Mouse (Mus musculus) layer of hippocampus, postnatal 25 days (tissue): ENCODE data around the gene Asxl2. TPM values are rescaled to one million over a fixed set of nuclear protein-coding genes. Genes with fewer than 3 reads are reported as not detected.
A peak's percentile ranks its signal among the peaks of the same experiment; 100 is the strongest.
"Not testable (repeated sequence)": the region's sequence is repeated elsewhere in the genome, so short reads cannot be mapped to it uniquely, and the experiment has no call there.

Source experiments
- DNase-seq, 2 experiments: peaks; one replicate each; pipeline ENCODE4 v3.0.0; 2022; ENCODE audit warnings: mixed read lengths in 2 of 2, low spot score in 1 of 2; ENCODE audit errors: extremely low spot score in 1 of 2
- total RNA-seq, 2 experiments: library from RNA; stranded (reverse); gene quantifications; 2 replicates each; pipeline ENCODE4 v1.2.3; 2021

The Asxl2 gene
- total RNA-seq, 2 experiments from 2014 or later: 26.2 to 27.9 TPM

- DNase-seq: peak; percentile 61 to 75
These were observed 621 bp downstream of the Asxl2 start for GRCm38 (mm10) chr12:3427067-3427889.

DNA sequence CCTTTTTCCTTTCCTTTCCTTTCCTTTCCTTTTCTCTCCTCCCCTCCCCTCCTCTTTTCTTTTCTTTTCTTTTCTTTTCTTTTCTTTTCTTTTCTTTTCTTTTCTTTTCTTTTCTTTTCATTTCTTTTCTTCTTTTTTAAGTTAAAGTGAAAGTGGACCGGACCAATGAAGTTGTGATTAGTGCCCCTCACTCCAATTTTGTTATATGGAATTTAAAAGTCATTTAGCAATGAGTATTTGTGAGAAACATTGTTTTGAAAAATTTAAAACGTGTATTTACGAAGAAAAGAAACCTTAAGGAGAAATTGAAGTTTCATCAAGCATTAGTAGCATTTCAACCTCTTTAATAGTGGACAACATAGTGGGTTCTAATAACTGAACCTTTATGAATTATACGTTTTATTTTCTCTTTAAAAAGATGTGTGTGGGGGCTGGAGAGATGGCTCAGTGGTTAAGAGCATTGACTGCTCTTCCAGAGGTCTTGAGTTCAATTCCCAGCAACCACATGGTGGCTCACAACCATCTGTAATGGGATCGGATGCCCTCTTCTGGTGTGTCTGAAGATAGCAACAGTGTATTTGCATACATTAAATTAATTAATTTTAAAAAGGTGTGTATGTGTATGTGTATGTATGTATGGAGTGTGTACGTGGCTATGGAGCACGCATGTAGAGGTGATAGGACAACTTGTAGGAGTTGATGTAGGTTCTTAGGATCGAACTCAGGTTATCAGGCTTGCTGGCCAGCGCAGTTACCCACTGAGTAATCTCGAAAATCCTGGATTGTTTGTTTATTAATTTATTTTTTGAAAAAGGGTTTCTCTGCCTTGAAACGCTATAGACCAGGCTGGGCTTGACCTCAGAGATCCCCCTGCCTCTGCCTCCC lies 1.5 kb downstream of the Asxl2 start:
- no peak for DNase-seq

GRCm38 (mm10) chr12:3429681-3430442 lies 3.2 kb downstream of the Asxl2 start:
- DNase-seq: no peak

DNA sequence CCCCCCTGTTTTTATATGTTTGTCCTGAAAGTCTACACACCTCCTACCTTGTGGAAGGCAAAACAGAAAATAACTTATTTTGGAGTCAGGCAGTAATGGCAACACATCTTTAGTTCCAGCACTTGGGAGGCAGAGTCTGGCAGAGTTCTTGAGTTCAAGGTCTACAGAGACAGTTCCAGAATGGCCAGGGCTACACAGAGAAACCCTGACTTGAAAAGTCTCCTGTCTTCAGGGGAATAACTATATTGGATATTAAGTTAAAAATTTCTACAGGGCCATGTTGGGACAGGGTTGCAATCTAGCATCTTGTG lies 3.7 kb downstream of the Asxl2 start:
- no peak for DNase-seq

- DNase-seq: no peak
These were observed 4.3 kb downstream of the Asxl2 start for GRCm38 (mm10) chr12:3430985-3431384.

- no peak for DNase-seq
These were observed 7.1 kb downstream of the Asxl2 start for GRCm38 (mm10) chr12:3433736-3434135.

- DNase-seq: no peak
These were observed 9.8 kb downstream of the Asxl2 start for GRCm38 (mm10) chr12:3436446-3436845.

DNA sequence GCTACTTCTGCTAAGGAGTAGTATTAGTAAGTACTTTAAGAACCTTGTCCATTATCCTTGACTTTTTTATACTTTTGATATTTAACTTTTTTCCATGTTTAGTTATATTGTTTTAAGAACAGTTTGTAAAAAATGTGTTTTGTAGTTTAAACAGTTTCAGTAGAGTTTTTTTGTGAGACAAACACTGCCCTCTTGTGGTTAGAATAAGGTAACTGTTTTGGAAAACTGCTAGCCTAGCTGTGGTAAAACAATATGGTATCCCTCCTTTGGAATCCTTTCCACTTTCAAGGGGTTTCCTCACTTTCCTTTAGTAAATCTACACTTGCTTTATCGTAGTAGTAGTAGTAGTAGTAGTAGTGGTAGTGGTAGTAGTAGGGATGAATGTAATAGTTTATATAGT lies 11.2 kb downstream of the Asxl2 start:
- no peak for DNase-seq

DNA sequence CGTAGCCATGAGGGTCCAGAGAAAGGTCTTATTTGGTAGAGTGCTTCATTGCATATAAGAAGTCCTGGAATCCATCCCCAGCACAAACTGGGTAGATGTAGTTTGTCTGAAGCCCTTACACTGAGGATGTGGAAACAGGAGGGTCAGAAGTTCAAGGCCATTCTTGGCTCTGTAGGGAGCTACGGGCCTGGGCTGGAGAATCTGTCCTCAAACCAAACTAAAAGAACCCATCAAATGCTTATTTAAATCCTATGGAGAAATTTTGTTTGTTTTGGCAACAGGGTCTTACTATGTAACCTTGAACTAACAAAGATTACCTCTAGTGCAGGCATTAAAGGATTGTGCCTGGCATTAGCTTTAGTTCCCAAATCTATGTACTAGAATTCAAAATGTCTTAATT lies 14.3 kb downstream of the Asxl2 start:
- DNase-seq: no peak

DNA sequence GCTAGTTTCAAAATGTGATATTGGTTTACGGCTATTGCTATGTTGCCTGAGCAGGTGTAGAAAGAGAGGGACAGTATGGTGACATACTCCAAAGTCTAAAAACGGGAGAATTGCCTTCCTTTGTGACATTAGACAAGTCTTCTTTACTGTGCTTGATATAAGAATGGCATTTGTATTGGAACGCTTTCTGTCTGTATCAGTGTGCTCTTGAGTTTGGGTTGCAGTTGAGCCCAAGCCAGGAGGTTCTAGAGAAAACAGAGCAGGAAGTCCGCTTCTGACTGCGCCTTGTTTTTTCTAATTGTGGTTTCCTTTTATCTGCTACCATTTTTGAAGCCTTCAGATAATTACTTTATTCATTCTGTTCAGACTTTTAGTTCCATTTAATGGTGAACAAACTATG lies 14.7 kb downstream of the Asxl2 start:
- no peak for DNase-seq

GRCm38 (mm10) chr12:3453554-3453953 lies 26.9 kb downstream of the Asxl2 start:
- no peak for DNase-seq

- no peak for DNase-seq
These were observed 36.4 kb downstream of the Asxl2 start for GRCm38 (mm10) chr12:3463087-3463486.

DNA sequence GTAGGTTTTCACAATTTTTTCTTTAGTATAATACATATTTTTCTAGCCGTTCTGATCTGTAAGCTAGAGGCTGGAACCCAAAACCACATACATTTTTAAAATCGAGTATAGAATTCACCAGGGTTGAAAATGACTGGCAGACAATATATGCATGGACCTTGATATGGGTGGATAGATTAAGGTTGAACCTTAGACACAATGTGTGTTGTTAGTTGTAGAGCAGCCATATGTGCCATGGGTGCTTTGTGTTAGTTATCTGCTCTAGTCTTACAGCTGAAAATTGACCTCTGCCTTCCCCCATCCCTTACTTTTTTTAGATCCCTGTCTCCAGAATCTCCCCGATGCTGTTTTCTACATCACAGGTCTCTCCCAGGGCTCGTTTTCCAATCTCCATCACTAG lies 73.0 kb downstream of the Asxl2 start:
- no peak for DNase-seq

DNA sequence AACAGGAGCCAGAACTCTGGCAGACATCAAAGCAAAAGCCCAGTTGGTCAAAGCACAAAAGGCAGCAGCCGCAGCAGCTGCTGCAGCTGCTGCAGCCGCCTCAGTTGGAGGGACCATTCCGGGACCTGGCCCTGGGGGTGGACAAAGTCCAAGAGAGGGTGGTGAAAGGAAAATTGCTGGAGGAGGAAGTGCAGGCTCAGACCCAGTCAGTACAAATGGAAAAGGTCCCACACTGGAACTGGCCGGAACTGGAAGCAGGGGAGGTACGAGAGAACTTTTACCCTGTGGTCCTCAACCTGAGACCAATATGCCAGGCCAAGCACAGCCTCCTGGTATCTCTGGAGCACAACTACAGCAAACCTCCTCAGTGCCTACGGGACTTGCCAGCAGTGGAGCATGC lies 73.4 kb downstream of the Asxl2 start:
- DNase-seq: no peak

DNA sequence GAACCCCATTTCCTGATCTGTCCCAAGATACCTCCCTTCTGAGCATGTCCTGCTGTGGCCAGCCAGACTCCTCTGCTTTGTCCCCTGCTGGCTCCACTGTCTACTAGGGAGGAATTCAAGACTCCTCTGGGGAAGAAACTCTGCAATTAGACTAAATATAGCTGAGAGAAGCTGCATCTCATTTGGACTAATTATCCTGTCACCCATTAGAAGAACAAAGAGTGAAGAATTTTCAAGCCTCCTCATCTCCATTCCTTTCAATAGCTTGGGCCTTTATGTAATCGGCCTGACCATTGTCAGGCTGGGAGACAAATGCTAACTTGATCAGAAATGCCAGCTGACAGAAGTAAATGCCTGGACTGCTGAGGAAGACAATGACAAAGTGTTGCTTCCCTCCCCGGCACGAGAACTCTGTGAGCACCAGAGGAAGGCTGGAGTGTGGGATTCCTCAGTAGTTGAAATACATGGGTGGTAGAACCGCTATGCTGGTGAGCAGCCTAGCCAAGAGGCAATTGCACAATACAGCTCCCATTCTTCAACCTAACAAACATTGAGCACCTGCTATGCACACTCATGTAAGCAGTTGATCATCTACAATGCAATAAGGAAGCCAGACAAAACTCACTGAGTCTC lies 92.1 kb downstream of the Asxl2 start:
- DNase-seq: no peak

DNA sequence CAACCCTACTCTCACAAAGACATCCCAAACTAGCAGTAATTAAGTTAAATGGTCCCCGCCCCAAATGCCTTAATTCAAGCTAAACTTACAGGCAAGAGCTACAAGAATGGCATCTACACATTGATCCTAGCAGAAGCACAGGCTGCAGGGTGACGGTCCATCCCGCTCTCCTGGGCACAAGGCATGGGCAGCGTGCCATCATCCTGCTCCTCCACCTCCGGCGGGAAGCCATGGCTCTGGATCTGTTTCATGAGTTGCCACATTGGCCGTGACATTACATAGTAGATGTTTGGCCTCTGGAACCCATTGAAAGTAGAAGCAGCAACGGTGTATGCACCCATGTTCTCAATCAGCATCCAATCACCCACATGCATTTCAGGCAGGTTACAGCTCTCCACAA lies 95.1 kb downstream of the Asxl2 start:
- not testable (repeated sequence) for DNase-seq

DNA sequence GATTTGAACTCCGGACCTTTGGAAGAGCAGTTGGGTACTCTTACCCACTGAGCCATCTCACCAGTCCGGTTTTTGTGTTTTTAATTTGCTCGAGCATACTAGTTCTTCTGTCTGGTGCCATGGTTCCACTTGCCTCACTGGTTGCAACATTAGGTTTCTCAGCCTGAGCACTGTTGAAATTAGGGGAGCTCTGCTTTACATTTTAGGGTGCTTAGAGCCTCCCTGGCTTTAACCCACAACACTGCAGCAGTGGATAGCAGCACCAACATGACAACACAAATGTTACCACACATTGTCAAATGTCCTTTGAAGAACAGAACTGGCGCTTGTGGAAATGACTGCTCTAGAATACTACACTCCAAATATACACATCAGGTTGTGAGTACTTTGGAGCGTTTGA lies 98.9 kb downstream of the Asxl2 start:
- DNase-seq: no peak

DNA sequence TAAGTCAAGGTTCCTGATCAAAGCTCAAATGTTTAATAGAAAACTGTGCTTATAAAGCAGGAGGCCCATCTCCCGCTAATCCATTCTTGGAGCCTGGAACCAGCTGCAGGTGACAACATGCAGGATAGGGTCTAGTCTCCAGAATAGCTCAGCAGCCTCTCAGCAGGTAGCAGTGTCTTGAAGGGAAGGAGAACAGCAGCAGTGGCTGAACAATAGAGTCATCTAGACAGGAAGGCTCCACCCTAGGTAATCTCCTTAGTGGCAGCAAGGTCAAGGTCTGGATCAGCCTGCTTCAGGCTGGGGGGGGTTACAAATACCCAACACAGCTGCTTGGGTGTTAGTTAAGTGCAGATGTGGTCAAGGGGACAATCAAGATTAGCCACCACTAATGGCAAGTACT lies 108.8 kb downstream of the Asxl2 start:
- DNase-seq: not testable (repeated sequence)

- DNase-seq: no peak
These were observed 111.0 kb downstream of the Asxl2 start for GRCm38 (mm10) chr12:3537616-3538015.

DNA sequence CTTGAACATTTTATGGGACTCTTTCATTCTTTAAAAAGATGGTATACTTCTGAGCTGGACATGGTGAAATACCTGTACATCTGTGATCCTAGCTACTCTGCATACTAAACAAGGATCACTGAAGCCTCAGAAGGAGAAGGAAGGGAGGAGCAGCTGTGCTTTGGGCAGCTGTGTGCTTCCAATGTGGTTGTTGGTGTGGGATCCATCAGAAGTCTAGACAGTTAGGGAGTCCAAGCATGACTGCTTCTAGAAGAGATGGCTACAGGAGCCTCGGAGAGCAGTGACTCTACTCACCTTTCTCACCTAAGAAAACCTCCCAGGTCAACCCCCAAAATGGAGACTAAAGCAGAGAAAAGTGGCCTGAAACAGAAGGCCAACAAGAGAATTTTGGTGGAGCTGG lies 111.4 kb downstream of the Asxl2 start:
- DNase-seq: no peak

GRCm38 (mm10) chr12:3539605-3540004 lies 112.9 kb downstream of the Asxl2 start:
- no peak for DNase-seq
